Mouse (Mus musculus) ES-E14 (cell line): ENCODE data around the gene Glb1l. TPM values are rescaled to one million over a fixed set of nuclear protein-coding genes. Genes with fewer than 3 reads are reported as not detected.
A peak's percentile ranks its signal among the peaks of the same experiment; 100 is the strongest.

Experiments
- DNase-seq: peaks from one replicate; pipeline ENCODE4 v3.0.0-alpha.2; 2013; ENCODE audit warnings: low read depth, low spot score
- H3K27ac ChIP-seq: 2 replicates; pipeline ENCODE4 v1.5.1; 2012; ENCODE audit warnings: low read depth, mild to moderate bottlenecking, low read length, moderate library complexity, mixed read lengths; ENCODE audit not compliant: poor library complexity, insufficient read depth, severe bottlenecking
- H3K36me3 ChIP-seq: 2 replicates; pipeline ENCODE4 v1.6.1; 2012; ENCODE audit warnings: mild to moderate bottlenecking, low read length, moderate library complexity, mixed read lengths; ENCODE audit not compliant: control insufficient read depth, poor library complexity, insufficient read depth, severe bottlenecking
- H3K4me1 ChIP-seq, 2 experiments: fragments of 150-350 bp in 1 of 2; sonication (generic) in 1 of 2; 2 replicates each; pipeline ENCODE4 v1.6.1; 2012; ENCODE audit warnings: low read length in 2 of 2, mild to moderate bottlenecking in 1 of 2, mixed read lengths in 1 of 2; ENCODE audit not compliant: control insufficient read depth in 2 of 2, insufficient read depth in 2 of 2, poor library complexity in 1 of 2
- H3K4me3 ChIP-seq, 2 experiments: fragments of 150-350 bp in 1 of 2; sonication (generic) in 1 of 2; 2 replicates each; pipeline ENCODE4 v1.5.1; 2012; ENCODE audit warnings: low read length in 2 of 2, low read depth in 1 of 2, mild to moderate bottlenecking in 1 of 2, mixed read lengths in 1 of 2; ENCODE audit not compliant: insufficient read depth in 1 of 2, poor library complexity in 1 of 2, severe bottlenecking in 1 of 2
- H3K9ac ChIP-seq: 2 replicates; pipeline ENCODE4 v1.6.1; 2012; ENCODE audit warnings: low read depth, mild to moderate bottlenecking, low read length, mixed read lengths; ENCODE audit not compliant: poor library complexity, insufficient read depth, severe bottlenecking
- H3K9me3 ChIP-seq: fragments of 150-350 bp; sonication (generic); 2 replicates; pipeline ENCODE4 v1.6.1; 2012; ENCODE audit warnings: low read depth, mild to moderate bottlenecking, low read length; ENCODE audit not compliant: control insufficient read depth, insufficient read depth
- CHD2 ChIP-seq: IDR thresholded peaks from 2 replicates; pipeline ENCODE4 v1.6.1; 2014; ENCODE audit warnings: mild to moderate bottlenecking, low read depth, low read length, inconsistent platforms
- HCFC1 ChIP-seq: IDR thresholded peaks from 2 replicates; pipeline ENCODE4 v1.6.1; 2012; ENCODE audit warnings: low read length, inconsistent platforms, borderline replicate concordance; ENCODE audit not compliant: insufficient read depth
- MAFK ChIP-seq: IDR thresholded peaks from 2 replicates; pipeline ENCODE4 v1.6.1; 2014; ENCODE audit warnings: mild to moderate bottlenecking, low read depth, low read length, inconsistent platforms; ENCODE audit not compliant: insufficient read depth
- ZC3H11A ChIP-seq: IDR thresholded peaks from 2 replicates; pipeline ENCODE4 v1.6.1; 2012; ENCODE audit warnings: low read depth, mild to moderate bottlenecking, inconsistent platforms, low read length, borderline replicate concordance
- ZNF384 ChIP-seq: IDR thresholded peaks from 2 replicates; pipeline ENCODE4 v1.6.1; 2012; ENCODE audit warnings: low read depth, low read length, inconsistent platforms
- in situ Hi-C, 2 experiments: fragments of 600-800 bp; cut with MboI; formaldehyde crosslinking; loops; one replicate each; pipeline ENCODE4 v1.15.1; 2025; ENCODE audit warnings: low sequenced_read_pairs in 2 of 2, inconsistent platforms in 1 of 2; ENCODE audit not compliant: unreplicated experiment in 2 of 2
- total RNA-seq: library from RNA; depleted of rRNA; stranded (reverse); fragments of 300-350 nt; gene quantifications from 2 replicates; pipeline ENCODE4 v1.2.3, GENCODE M21; 2012

Gene Glb1l
- total RNA-seq, 1 experiment, result 5.8 TPM

DNA sequence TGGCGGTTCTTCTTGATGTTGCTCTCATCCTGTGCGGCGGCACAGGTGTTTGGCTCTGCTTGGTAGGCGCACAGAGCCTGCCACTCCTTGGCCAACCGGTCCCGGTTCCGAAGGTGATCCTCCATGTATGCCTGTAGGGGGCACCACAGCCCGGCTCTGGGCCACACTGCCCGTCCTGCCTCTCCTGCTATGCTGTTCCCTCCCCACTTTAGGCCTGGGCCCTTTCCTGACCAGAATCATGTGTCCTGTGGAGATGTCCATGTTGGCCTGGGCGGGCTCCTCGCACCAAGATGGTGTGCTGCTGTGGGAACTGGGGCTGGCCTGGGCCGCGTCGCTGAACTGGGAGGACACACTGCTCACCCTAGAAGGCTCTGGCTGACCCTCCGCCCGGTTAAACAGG, 42.4 kb upstream of the Glb1l start:
- in situ Hi-C loops, result no loop called here
- H3K9ac ChIP-seq, result no peak overlapping the region
- H3K4me3 ChIP-seq, result peak overlapping the region; percentile 21 to 23; a peak in 3 of 4 replicates
- no peak for TF ChIP-seq HCFC1
- no peak for TF ChIP-seq MAFK
- no peak for TF ChIP-seq ZNF384
- H3K9me3 ChIP-seq, result no peaks in the 10 kb centered on the region
- H3K27ac ChIP-seq, result no peak overlapping the region
- peaks cover 4 to 25% of the 10 kb centered on the region in 2 experiments; a peak in 2 of 4 replicates for H3K4me1 ChIP-seq
- H3K36me3 ChIP-seq, result no peaks in the 10 kb centered on the region
- no peak for DNase-seq

DNA sequence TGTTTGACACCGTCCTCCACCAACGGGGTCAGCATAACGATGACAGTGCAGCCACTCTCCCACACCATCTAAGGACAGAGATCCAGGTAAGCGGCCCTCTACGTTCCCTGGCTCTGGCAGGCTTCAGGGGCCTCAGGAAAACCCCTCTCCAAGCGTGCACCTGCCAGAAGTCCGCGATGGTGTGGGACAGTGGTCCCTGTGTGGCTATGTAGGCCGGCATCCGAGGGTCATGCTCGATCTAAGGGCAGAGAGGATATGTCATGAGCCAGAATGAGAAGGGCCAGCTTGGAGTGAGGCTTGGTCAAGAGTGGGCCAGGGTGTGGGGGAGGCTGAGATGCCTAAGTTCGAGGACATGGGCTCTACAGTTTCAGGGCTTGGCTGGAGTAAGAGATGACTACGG, 41.7 kb upstream of the Glb1l start:
- Histone ChIP-seq H3K27ac (no peak overlapping the region), H3K4me1 (peaks cover 4 to 31% of the 10 kb centered on the region in 2 experiments; a peak in 3 of 4 replicates), H3K36me3 (no peaks in the 10 kb centered on the region), H3K4me3 (no peak overlapping the region), H3K9me3 (no peaks in the 10 kb centered on the region), H3K9ac (no peak overlapping the region)
- no peak for DNase-seq
- TF ChIP-seq MAFK, result no peak
- TF ChIP-seq ZC3H11A, result no peak
- no peak for TF ChIP-seq CHD2
- no peak for TF ChIP-seq ZNF384
- TF ChIP-seq HCFC1, result no peak
- in situ Hi-C loops, result no loop called here

DNA sequence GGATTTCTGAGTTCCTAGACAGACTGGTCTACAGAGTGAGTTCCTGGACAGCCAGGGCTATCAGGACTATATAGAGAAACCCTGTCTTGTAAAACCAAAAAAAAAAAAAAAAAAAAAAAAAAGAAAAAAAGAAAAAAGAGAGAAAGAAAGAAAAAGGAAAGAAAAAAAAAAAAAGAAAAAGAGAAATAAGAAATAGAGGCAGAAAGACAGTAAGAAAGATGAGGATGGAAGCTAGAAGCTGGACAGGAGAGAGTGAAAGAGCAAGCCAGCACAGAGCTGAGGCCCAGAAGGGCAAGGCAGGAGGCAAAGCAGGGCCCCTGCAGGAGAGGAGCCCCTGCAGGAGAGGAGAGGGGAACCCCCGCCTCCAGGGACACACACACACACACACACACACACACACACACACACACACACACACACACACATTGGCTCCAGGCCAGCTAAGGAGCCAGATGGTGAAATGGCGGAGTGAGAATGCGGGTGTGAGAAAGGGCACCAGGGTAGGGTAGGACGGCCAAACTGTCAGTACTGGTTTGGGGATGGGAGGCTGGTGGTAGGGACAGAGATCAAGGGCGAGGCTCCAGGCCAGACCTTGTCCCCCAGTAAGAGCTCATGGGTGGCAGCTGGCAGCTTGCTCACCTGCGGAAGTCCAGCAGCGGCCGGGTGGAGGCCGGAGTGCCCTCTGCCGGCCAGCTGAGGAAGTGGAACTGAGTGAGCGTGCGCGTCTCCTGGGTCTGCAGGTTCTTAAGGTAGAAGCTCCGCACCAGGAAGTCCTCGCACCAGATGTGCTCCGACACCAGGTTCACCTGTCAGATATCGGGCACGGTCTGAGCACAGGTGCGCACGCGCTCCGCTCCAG, 40.7 kb upstream of the Glb1l start:
- H3K9ac ChIP-seq, result peak overlapping the region; percentile 39; the same call in 1 of the 2 replicates
- in situ Hi-C loops, result no loop called here
- H3K4me1 ChIP-seq, result peaks cover 4 to 38% of the 10 kb centered on the region in 2 experiments; a peak in 3 of 4 replicates
- TF ChIP-seq ZNF384 (no peak), MAFK (no peak), HCFC1 (peak; percentile 35; the same call in 1 of the 2 replicates), CHD2 (no peak)
- no peaks in the 10 kb centered on the region for H3K9me3 ChIP-seq
- DNase-seq, result peak; percentile 63
- H3K4me3 ChIP-seq, result peak overlapping the region; percentile 49 to 62; a peak in 3 of 4 replicates
- no peak overlapping the region for H3K27ac ChIP-seq
- no peaks in the 10 kb centered on the region for H3K36me3 ChIP-seq

DNA sequence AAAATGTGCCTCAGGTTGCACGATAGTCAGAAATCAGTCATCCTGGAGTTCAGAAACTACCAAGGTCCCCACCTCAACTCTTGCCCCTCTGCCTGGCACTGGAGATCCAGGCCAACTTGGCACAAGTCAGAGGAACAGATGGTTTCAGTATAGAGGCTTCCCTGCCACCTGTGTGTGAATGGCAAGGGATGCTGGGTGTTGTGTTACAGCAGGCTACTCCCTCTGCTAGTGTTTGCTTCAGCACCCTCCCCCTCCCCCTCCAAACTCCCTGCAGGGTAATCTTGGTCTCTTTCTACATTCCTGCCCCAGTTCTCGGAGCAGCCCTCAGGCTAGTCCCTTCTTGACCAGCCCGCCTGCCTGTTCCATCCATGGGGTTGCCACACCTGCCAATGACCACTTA, 39.9 kb upstream of the Glb1l start:
- in situ Hi-C loops, result no loop called here

More for the DNA sequence above, 39.9 kb upstream of the Glb1l start:
- no peak for DNase-seq
- no peaks in the 10 kb centered on the region for H3K36me3 ChIP-seq
- H3K4me3 ChIP-seq, result no peak overlapping the region
- no peak overlapping the region for H3K27ac ChIP-seq
- H3K9ac ChIP-seq, result no peak overlapping the region
- peaks cover 4 to 38% of the 10 kb centered on the region in 2 experiments; a peak in 3 of 4 replicates for H3K4me1 ChIP-seq
- TF ChIP-seq MAFK (no peak), CHD2 (no peak), HCFC1 (no peak), ZC3H11A (no peak), ZNF384 (no peak; the same call in 1 of the 2 replicates)
- H3K9me3 ChIP-seq, result no peaks in the 10 kb centered on the region
